Mouse (Mus musculus): ENCODE results near the gene Ift172.
A peak's percentile ranks its signal among the peaks of the same experiment; 100 is the strongest.

Gene Ift172

DNA sequence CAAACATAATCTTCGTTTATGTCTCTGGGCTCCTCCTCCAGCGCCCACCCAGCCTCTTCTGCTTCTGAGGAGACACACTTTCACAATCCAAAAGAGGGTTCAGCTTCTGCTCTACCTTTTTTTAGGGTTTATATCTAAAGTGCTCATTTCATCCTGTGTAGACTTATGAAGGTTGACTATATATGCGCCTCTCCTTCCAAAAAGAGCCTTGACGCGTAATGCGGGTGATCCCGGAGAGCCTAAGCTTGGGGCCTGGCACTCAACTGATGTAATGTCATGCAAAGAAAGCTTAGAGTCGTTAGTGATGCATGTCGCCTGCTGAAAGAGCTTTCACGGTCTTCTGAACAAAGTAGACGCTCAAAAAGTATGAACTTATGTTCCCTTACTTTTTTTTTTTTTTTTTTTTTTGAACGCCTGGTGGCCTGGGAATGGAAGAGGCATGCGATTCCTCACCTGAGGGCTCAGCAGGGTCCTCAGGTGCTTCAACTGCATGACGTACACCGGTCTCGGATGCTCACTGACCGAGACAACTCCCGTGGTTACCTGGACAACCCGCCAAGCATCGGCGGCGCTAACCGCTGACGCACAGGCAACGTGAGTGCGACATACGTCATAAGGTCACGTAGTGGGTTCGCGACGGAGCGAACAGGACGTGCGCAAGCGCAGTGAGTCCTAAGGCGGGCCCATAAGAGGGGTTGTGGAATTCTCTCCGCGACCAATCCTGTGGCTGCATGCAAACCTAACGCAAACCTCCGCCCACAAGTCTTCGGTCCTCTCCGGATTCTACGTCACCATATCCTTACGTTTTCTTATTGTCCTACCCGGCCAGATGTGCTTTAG is at the start of gene Ift172:
TSS of gene Ift172 (minus strand) at position 596 of the 840 bp plus-strand sequence.
- peak; percentile 81 to 92 for DNase-seq (ENCODE audit: low spot score in 2 of 2)

- peak; percentile 7 to 35 for DNase-seq (ENCODE audit: low spot score in 2 of 2)
Measured at GRCm38 (mm10) chr5:31328255-31328654, 37.3 kb upstream of the Ift172 start.

- no peak for DNase-seq (ENCODE audit: low spot score in 2 of 2)
Measured at GRCm38 (mm10) chr5:31326850-31327249, 35.9 kb upstream of the Ift172 start.

GRCm38 (mm10) chr5:31324085-31324484 is 33.2 kb upstream of the Ift172 start:
- no peak for DNase-seq (ENCODE audit: low spot score in 2 of 2)

DNA sequence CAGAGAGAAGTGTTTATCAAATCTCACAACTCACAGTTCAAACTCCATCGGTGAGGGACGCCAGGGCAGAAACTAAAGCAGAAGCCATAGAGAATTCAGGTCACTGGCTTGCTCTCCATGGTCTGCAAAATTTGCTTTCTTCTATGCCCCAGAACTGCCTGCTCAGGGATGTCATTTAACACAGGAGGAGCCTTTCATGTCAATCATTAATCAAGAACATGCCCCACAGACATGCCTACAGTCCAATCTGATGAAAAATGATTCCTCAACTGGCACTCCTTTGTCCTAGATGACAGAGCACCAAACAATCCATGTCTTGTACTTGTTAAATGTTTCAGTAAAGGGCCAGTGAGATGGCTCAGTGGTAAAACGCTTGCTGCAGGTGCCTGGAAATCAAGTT is 31.9 kb upstream of the Ift172 start:
- no peak for DNase-seq (ENCODE audit: low spot score in 2 of 2)

- DNase-seq (ENCODE audit: low spot score in 2 of 2), result no peak
Measured at GRCm38 (mm10) chr5:31312806-31313205, 21.9 kb upstream of the Ift172 start.

DNA sequence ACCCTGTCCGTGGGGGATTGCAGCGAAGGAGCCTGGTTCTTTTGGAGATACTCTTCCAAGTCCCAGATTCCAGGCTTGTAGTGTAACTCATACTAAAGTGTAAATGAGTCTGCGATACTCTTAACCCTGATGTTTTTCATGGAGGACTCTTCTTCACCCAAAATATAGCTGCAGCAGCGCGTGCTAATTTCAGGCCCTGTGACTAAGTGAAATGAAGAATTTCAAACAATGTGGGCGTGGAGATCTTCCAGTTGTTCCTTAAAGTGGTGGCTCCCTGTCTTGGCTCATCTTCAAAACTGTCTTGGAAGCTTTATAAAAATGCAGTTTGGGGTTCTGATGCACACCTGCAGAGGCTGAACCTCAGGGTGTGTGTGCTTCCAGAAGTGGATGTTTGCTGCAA is 12.2 kb upstream of the Ift172 start:
- DNase-seq (ENCODE audit: low spot score in 2 of 2), result no peak

- no peak for DNase-seq (ENCODE audit: low spot score in 2 of 2)
Measured at GRCm38 (mm10) chr5:31301866-31302265, 10.9 kb upstream of the Ift172 start.

DNA sequence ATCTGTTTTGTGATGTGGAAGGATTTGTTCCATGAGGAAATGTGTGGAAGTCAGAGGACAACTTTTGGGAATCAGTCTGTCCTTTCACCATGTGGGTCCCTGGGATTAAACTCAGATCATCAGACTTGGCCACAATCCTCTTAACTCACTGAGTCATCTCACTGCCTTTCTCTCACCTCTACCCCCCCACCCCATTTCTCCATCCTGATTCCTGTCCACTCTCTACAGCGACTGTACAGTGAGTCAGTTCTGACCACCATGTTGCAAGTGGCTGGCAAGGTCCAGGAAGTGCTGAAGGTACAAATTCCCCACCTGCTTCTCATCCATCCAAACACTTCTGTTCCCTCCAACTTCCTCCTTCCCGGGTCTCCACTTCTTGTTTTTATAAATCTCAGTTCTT is 7.6 kb upstream of the Ift172 start:
- DNase-seq (ENCODE audit: low spot score in 2 of 2), result no peak

DNA sequence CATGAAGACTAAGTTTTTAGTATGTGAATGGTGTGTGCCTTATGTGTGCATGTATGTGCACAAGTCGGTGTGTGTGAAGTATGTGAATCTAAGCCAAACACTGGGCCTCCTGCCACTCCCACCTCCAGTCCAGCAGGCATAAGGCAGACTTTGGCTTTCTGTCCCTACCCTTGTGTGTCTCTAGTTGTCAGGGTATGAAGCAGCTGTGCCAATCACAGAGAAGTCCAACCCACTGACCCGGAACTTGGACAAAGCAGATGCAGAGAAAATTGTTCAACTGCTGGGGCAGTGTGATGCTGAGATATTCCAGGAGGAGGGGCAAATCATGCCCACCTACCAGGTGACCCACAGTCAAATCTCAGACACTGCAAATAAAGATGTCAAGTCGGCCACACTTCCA is 7.1 kb upstream of the Ift172 start:
- no peak for DNase-seq (ENCODE audit: low spot score in 2 of 2)

DNA sequence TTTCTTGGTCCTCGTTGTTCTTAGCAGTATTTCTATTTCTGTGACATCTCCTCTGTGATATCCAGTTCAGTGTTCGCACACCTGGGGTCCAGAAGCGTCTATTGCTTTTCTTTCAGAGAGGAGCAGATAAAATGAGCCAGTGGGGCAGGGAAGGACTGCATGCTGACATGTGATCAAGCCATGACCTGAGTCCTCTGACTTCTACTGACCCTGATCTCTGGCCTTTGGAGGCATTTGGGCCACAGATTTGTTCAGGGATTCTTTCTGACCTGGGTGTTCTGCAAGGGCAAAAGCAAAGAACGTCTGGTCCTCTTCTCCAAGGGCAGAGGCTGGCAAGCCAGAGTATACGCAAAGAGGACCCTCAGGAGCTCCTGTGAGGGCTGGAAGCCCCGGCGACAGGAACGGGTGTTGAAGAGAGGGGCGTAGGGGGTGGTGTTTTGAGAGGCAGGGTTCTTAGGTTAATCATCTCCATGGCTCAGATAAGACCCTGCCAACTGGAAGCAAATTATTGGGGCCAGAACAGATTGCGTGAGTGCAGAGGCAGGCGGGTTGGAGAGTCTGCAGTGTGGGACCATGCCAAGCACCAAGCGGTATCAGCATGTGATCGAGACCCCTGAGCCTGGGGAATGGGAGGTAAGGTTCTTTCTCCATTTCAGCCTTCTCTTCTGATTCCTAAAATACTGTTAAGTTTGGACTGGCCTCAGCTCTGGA is 6.3 kb upstream of the Ift172 start, which contains the start of gene Gckr:
TSS of gene Gckr (plus strand) at position 397 of the 711 bp plus-strand sequence.
- DNase-seq (ENCODE audit: low spot score in 2 of 2), result no peak

DNA sequence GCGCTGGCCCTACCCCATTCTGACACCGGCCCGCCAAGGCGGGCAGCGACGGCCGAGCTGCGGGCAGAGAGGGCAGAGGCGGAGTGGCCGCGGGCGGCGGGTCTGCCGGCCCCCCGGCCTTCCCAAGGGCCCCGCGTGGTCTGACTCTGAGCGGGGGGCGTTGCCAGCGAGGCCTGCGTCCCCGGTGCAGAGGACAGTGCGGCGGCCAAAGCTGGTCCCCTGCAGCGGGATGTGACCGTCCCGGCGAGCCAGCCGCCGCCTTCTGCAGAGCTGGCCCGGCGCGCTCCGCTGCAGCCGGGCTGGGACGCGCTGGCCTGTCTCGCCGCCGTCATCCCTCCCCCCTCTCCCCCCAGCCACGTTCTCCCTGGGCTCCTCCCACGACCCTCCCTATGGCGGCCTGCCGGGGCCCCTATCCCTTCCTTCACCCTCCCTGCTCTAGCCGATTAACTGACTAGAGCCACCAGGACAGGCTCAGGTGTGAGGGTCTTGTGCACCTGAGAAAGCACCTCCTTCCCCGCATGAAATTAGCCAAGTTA is 4.8 kb upstream of the Ift172 start, which contains the start of gene Fndc4:
TSS of gene Fndc4 (minus strand) at position 475 of the 536 bp plus-strand sequence.
- DNase-seq (ENCODE audit: low spot score in 2 of 2), result peak in 1 of 2 experiments; percentile 40

- no peak for DNase-seq (ENCODE audit: low spot score in 2 of 2)
Measured at GRCm38 (mm10) chr5:31294964-31295605, 4.2 kb upstream of the Ift172 start.

GRCm38 (mm10) chr5:31291361-31291688 is 409 bp upstream of the Ift172 start:
- no peak for DNase-seq (ENCODE audit: low spot score in 2 of 2)

DNA sequence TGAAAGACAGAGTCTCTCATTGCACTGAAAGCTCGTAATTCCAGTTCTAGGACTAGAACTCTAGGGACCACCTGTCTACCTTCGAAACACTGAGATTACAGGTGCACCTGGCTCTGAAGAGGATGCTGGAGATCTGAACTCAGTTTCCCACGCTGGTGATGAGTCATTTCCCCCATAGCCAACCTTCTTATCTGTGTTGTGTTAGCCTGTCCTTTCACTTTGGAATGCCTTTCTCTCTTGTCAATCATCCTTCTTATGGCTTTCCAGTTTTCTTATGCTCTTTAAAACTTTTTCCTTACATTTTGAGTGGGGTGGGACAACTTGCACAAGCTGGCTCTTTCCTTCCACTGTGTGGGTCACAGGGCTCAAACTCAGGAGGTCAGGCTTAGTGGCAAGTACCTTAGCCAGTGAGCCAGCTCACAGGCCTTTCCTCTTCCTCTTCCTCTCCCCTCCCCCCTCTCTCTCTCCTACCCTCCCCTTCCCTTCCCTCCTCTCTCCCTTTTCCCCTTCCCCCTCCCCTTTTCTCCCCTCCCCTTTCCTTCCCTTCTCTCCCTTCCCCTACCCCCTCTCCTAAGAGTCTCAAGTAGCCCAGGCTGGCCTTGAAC is 1.2 kb downstream of the Ift172 start:
- no peak for DNase-seq (ENCODE audit: low spot score in 2 of 2)

- DNase-seq (ENCODE audit: low spot score in 2 of 2), result no peak
Measured at GRCm38 (mm10) chr5:31288655-31289054, 2.3 kb downstream of the Ift172 start.

DNA sequence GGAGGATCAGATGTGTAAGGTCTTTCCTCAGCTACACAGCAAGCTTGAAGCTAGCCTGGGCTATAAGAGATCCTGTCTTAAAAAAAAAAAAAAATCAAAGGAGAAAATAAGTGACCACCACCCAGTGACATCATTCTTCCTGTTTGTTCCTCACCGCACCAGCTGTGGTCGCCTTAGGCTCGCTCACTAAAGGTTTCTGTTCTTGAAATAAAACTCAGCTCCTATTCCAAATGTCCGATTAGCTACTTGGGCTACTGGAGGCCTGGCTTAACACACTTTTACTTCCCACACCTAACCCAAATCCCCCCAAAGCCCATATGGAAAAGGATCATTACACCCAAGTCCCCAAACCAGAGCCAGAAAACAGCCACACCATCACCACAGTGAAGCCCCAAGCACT is 2.7 kb downstream of the Ift172 start:
- no peak for DNase-seq (ENCODE audit: low spot score in 2 of 2)

DNA sequence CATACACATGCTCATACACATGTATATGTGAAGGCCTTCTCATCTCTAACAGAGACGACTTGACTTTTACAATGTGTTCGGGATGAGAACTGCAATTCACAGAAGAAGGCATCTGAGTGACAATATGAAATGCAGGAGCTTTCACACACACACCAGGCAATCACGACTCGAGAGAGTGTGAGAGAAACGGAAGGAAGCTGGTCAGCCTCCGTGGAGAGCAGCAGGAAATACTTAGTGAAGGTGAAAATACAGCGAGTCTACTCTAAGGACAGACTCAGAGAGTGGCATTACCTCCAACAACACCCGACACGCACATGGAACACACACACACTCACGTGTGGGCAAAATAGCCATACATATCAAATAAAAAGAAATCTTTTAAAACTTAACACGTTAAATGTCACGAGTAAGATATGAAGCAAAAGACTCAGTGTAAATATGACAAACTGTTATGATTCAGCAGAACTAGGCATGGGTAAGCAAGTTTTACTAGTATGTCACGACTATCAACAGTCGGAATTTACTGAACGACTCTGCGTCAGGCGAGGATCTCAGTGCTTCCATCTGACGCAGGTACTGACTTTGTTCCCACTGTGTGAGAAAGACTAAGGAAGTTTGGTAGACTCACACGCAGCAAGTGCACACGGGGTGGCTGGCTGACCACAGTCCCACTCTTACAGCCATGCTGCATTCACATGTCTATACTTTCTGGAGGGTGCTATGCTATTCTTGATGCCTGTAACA is 11.5 kb downstream of the Ift172 start:
- DNase-seq (ENCODE audit: low spot score in 2 of 2), result no peak

GRCm38 (mm10) chr5:31273018-31273417 is 17.9 kb downstream of the Ift172 start:
- no peak for DNase-seq (ENCODE audit: low spot score in 2 of 2)

- DNase-seq (ENCODE audit: low spot score in 2 of 2), result no peak
Measured at GRCm38 (mm10) chr5:31267686-31268085, 23.2 kb downstream of the Ift172 start.

- no peak for DNase-seq (ENCODE audit: low spot score in 2 of 2)
Measured at GRCm38 (mm10) chr5:31266101-31266500, 24.8 kb downstream of the Ift172 start.
